Mouse (Mus musculus) right cerebral cortex, adult 2 months (tissue): ENCODE results near the gene Magea8.
"Not testable (repeated sequence)": the region's sequence is repeated elsewhere in the genome, so short reads cannot be mapped to it uniquely, and the experiment has no call there.

Experiments used
- DNase-seq, 2 experiments: peaks; one replicate each; pipeline ENCODE4 v3.0.0; 2021 to 2022; ENCODE audit warnings: low spot score in 2 of 2

Magea8 gene

DNA sequence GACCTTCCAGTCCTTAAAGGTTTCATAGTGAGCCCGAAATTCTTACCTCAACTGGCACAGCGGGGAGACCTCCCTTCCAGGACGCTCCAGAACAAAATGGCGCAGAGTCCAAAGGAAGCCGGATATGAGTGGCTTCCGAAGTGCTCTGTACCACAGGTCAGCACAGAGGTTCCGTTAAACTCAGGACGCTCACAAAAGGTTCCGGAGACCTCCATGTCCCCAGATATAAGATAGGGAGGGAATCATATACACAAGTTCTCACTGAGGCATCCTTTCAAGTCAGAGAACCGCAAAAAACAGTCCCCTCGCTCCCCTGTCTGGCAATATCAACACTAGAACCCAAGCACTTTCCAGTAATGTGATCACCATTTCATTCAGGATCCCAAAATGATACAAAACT lies at the start of gene Magea8:
Magea8 (minus strand) TSS at position 101 of the 400 bp plus-strand sequence.
- not testable (repeated sequence) for DNase-seq

DNA sequence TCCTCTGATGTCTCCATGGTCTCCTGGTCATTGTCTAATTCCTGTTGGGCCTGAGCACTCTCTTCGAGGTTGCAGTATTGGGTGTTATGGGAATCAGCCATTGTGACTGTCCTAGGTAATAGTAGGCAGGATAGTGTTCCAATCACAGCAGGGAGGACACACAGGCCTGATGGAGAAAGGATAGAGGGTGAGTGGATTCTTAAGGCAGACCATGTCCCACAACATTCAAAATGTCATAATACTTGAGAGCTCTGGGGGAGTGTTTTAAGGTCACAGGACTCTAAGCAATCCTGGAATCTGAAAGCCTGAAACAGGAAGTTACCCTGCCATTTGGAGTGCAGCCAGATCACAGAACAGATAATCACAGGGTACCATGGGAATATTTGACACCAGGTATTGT lies 46.2 kb downstream of the Magea8 start, which contains the start of gene Magea3:
Magea3 (minus strand) TSS at position 101 of the 400 bp plus-strand sequence.
- not testable (repeated sequence) for DNase-seq

DNA sequence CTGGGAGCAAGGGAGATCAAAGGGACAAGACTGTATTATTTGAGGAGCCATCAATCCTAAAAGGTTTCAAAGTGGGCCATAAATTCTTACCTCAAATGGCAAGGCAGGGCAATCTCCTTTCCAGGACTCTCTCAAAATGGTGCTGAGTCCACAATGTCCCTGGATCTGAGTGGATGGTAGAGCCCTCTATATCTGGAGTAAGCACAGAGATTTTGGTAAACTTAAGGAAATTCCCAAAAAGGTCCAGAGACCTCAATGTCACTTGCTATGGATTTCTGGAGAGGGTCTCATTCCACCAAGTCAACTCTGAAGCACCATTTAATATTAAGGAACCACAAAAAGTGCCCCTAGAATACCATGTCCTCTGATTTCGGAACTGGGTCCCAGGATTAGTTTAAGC lies 59.8 kb downstream of the Magea8 start, which contains the start of gene Magea6:
Magea6 (minus strand) TSS at position 101 of the 400 bp plus-strand sequence.
- not testable (repeated sequence) for DNase-seq
